Mouse (Mus musculus) left cerebral cortex, adult 2 months (tissue): ENCODE results near the gene Kxd1. TPM values are rescaled to one million over a fixed set of nuclear protein-coding genes. Genes with fewer than 3 reads are reported as not detected.
"Not testable (repeated sequence)": the region's sequence is repeated elsewhere in the genome, so short reads cannot be mapped to it uniquely, and the experiment has no call there.

ENCODE experiments used
- DNase-seq, 2 experiments: peaks; one replicate each; pipeline ENCODE4 v3.0.0; 2021 to 2022; ENCODE audit warnings: low spot score in 2 of 2, mixed read lengths in 1 of 2; ENCODE audit errors: extremely low spot score in 1 of 2
- H3K27ac ChIP-seq: fragments of 200-600 bp; 2 replicates; pipeline ENCODE4 v1.8.1; 2022
- H3K4me3 ChIP-seq: fragments of 200-600 bp; 2 replicates; pipeline ENCODE4 v1.8.1; 2022
- CTCF ChIP-seq: fragments of 200-600 bp; IDR thresholded peaks from 2 replicates; pipeline ENCODE4 v1.8.1; 2022; ENCODE audit warnings: antibody characterized with exemption, mild to moderate bottlenecking, moderate library complexity
- intact Hi-C: fragments of 180-260 bp; cut with DNase I; formaldehyde crosslinking; loops from one replicate; pipeline ENCODE4 v1.15.1; 2025
- total RNA-seq, 2 experiments: library from RNA; stranded (reverse); gene quantifications; 2 replicates each; pipeline ENCODE4 v1.2.3; 2021

Gene Kxd1
- total RNA-seq, 2 experiments from 2014 or later, result 39.8 to 44.4 TPM

DNA sequence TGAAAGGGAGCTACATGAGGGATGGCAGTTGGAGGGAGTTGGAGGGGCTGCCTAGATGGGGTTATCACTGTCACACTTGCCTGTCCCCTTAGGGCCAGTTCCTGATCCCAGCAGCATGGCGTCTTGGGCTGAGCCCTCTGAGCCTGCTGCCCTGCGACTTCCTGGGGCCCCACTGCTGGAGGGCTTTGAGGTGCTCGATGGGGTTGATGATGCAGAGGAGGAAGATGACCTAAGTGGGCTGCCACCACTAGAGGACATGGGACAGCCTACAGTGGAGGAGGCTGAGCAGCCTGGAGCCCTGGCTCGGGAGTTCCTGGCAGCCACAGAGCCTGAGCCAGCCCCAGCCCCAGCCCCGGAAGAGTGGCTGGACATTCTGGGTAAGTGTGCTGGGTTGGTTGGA, 1.5 kb upstream of the Kxd1 start:
- intact Hi-C loops, result no loop called here
- no peak for DNase-seq
- Histone ChIP-seq H3K4me3 (no peak overlapping the region), H3K27ac (0 out of 2 replicates have a peak overlapping the region, but pooled peaks have one; percentile 15)
- TF ChIP-seq CTCF, result no peak

DNA sequence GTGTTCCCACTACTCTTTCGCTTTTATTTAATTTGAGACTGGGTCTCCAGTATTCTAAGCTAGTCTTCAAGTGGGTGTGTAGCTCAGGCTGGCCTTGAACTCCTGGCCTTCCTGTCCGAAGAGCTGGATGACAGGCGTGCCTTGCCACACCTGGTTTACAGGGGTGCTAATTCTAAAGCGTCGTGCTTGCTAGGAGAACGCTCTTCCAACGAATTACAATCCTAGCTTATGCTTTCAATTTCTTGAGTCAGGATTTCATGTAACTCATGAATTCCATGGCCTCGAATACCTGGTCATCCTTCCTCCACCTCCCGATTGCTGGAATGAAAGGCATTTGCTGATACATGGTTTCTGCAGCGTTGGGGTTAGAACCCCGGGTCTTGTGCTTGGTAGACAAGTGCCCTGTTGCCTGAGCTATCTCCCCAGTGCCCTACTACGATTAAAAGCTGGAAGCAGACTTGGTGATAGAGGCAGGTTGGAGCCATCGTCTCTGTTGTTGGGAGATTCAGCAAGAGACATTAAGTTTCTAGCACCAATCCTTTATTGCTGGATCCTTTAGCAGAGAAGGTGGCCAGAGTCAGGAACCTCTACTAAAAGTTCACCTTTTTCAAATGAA, 534 bp upstream of the Kxd1 start:
- peak overlapping the region; percentile 96 for H3K27ac ChIP-seq
- no peak for TF ChIP-seq CTCF
- H3K4me3 ChIP-seq, result peak overlapping the region; percentile 95
- intact Hi-C loops, result no loop called here
- DNase-seq, result no peak

DNA sequence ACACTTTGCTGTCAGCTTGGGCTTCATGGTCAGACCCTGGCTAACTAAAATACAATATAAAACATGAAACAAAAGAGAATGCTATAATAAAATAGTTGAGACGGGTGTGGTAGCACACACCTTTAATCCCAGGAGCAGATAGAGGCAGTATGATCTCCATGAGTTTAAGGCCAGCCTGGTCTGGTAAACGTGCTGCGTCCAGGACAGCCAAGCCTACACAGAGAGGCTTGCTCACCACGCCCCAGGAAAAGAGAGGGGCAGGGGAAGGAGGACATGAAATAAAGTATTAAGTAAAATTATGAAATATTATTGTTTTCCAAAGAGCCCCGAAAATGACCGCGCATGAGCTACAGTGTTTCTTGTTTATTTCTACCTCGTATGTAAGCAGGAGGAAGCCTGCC, 645 bp downstream of the Kxd1 start:
- H3K4me3 ChIP-seq, result peak overlapping the region; percentile 95
- peak overlapping the region; percentile 96 for H3K27ac ChIP-seq
- intact Hi-C loops, result no loop called here
- no peak for TF ChIP-seq CTCF
- no peak for DNase-seq

DNA sequence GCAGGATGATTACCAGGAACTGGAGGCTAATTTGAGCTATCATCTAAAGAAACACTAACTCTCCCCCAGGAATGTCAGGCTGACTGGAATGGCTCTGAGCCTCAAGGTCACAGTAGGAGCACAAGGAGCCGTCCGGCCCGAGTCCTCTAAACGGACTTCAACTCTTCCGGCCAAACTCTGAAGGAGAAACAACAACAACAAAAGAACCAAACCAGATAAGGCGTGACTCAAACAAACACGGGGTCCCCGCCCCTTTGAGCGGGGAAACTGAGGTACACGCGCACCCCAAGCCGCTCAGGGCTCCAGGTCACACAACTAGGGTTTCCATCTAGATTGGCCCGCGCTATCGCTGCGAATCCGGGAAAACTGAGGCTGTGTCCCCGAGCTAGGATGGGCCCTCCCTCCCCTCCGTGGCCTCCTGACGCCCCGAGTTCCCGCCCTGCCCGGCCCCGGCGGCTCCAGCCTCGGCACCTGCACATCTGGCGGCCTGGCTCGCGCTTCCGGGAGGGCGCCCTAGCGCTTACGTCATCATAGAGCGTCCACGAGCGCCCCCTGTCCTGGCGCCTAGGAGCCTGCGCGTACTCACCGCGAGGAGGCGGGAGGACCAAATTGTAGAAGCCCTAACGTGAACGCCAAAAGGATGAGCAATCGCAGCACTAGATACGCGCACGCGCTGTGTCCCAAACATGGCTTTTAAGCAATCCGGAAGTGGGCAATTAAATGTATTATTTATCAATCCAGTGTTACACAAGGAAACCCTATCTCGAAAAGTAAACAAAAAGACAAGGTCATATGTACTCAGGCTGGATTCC, 5.0 kb downstream of the Kxd1 start:
- peak; percentile 62 for TF ChIP-seq CTCF
- Histone ChIP-seq H3K27ac (peak overlapping the region; percentile 85), H3K4me3 (peak overlapping the region; percentile 80)
- intact Hi-C loops, result no loop called here
- peak; percentile 96 to 97 for DNase-seq

DNA sequence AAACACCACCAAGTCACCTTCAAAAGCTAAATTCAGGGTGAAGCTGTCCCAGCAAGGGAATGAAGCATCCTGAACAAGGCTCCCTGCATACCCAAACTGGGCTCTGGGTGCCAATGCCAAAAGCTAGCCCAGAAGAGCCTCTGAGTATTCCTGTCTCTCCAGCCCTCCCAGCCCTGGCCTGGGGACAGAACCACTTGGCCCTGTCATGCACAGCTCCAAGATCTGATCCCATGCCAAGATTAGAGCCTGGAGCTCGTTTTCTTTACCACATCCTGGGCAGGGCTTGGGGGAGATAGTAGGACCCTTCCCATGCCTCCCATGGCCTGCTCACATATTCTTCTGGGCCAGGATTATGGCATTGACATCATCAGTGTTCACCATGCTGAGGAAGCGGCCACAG, 8.2 kb downstream of the Kxd1 start:
- intact Hi-C loops, result no loop called here
- Histone ChIP-seq H3K4me3 (no peak overlapping the region), H3K27ac (0 out of 2 replicates have a peak overlapping the region, but pooled peaks have one; percentile 40)
- no peak for DNase-seq
- TF ChIP-seq CTCF, result no peak

DNA sequence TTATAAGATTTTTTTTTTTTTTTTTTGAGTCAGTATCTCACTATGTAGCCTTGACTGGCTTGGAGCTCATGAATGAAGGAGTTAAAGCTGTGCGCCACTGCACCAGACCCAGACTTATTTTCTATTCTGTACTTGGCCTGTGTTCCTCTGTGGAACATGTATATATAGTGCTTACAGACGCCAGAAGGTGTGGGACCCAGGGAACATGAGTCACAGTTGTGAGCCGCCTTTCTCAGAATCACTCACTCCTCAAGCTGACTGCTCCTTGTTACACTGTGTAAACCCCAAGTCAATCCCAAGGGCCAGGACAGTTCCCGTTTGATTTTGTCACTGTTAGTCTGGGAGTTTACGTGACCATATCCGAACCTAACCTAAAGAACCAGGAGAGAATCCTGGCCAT, 8.7 kb downstream of the Kxd1 start:
- TF ChIP-seq CTCF, result no peak
- Histone ChIP-seq H3K4me3 (no peak overlapping the region), H3K27ac (peak overlapping the region; percentile 19; the same call in 1 of the 2 replicates)
- no peak for DNase-seq
- intact Hi-C loops, result no loop called here

DNA sequence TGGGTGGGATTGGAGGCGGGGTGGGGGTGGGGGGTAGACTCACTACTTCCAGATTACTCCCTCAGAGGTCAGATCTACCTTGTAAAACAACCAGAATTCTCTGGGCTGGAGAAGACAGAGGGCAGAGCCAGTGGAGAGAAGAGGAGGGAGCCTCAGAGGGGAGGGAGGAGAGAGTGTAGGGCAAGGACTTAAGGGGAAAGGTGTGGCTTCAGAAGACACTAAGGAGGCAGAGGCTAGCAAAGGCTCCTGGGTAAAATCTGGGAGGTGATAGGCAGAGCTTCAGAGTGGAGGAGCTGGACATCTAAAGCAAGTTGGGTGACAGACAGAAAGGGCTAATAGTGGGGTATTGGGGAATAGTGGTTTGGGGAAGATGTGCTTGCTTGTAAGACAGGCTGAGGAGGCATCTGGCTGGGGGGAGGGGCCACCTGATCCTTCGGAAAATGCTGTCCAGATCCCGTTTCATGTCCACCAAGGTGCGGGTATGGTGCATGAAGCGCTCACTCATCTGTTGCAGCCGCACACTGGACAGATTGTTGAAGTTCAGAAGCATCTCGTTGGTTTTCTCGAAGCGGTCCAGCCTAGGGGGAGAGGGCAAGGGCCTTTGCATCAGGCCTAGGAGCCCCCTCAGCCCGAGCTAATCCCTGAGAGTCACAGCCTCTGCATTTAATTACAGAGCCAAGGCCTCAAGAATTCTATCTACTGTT, 9.7 kb downstream of the Kxd1 start:
- Histone ChIP-seq H3K4me3 (no peak overlapping the region), H3K27ac (no peak overlapping the region; the same call in 1 of the 2 replicates)
- DNase-seq, result no peak
- TF ChIP-seq CTCF, result no peak
- intact Hi-C loops, result no loop called here

DNA sequence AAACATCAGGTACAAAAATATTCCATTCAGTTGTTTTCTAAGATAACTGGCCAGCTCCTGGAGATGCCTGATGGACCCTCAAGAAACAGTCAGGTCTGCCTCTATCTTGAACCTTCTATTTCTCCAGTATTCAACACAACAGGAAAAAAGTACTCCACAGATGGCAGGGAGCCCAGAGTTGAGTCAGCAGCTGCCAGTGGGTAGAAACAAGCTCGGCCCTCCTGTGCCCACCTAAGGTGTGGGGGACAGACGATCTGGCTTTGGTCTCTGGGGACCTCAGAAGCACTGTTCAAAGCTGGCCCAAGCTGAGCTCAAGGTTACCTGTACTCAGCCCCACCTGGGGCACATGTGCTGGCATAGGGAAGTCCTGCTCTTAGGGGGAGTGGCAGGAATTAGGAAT, 14.3 kb downstream of the Kxd1 start:
- intact Hi-C loops, result no loop called here
- H3K4me3 ChIP-seq, result no peak overlapping the region
- no peak for TF ChIP-seq CTCF
- H3K27ac ChIP-seq, result peak overlapping the region; percentile 61
- DNase-seq, result peak in 1 of 2 experiments; percentile 77

DNA sequence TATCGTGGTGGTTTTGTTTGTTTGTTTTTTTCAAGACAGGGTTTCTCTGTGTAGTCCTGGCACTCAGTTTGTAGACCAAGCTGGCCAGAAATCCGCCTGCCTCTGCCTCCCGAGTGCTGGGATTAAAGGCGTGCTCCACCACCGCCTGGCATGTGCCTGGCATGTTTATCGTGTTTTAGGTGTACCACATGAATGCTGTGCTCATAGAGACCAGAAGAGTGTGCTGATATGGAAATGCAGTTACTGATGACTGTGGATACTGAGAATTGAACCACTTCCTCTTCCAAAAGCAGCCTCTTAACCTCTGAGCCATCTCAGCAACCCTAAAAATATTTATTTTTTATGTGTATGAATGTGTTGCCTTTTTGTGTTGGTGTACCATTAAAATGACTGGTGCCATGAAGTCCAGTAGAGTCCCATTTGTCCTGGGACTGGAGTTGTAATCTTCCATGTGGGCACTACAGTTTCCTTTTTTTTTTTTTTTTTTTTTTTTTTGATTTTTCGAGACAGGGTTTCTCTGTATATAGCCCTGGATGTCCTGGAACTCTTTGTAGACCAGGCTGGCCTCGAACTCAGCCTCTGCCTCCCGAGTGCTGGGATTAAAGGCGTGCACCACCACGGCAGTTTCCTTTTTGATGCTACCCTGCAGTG, 15.4 kb downstream of the Kxd1 start:
- H3K4me3 ChIP-seq, result no peak overlapping the region
- DNase-seq, result no peak
- TF ChIP-seq CTCF, result no peak
- intact Hi-C loops, result no loop called here
- H3K27ac ChIP-seq, result no peak overlapping the region; the same call in 1 of the 2 replicates

DNA sequence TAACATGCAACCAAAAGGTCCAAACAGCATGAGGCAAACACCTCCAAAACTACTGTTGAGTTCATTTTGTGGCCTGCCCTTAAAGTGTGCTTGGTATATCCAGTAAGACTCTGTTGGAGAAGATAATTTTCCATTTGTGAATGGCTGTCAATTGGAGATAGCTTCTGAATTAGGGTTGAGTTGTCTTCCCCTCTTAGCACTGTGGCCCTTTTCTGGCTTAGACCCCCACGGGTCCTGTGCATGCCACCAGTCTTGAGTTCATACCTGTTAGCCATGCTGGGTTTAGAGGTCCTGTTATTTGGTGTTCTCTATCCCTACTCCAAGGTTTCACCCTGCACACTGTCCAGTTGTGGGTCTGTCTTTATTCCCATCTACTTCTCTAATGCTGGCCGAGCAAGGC, 16.0 kb downstream of the Kxd1 start:
- intact Hi-C loops, result no loop called here
- no peak for DNase-seq
- no peak overlapping the region for H3K27ac ChIP-seq
- no peak for TF ChIP-seq CTCF
- H3K4me3 ChIP-seq, result no peak overlapping the region

DNA sequence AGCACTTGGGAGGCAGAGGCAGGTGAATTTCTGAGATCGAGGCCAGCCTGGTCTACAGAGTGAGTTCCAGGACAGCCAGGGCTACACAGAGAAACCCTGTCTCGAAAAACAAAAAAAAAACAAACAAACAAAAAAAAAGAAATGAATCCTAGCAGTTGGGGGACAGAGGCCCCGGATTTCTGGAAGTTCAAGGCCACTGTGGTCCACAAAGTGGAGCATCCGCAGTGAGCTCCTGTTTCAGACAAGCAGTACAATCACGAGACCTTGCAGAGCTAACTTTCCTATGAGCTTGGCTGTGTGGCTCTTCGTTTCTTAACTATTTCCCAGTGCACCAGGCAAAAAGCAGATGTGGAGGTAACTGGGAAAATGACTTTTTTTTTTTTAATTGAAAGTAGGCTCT, 16.6 kb downstream of the Kxd1 start:
- DNase-seq, intact Hi-C loops: not testable (repeated sequence)
- H3K27ac ChIP-seq, result peak overlapping the region; percentile 93
- peak overlapping the region; percentile 98 for H3K4me3 ChIP-seq
